Mouse (Mus musculus) stomach, embryonic 15.5 days (tissue): ENCODE measurements around the gene Grsf1. TPM values are rescaled to one million over a fixed set of nuclear protein-coding genes. Genes with fewer than 3 reads are reported as not detected.

Experiments used
- ATAC-seq: fragments of 200-750 bp; cut with Nextera tagmentation; 2 replicates; pipeline ENCODE4 v1.8.0; 2017; ENCODE audit warnings: low read depth, moderate number of reproducible peaks, moderate TSS enrichment; ENCODE audit not compliant: insufficient read depth, low FRiP score
- H3K27ac ChIP-seq: fragments of 300-500 bp; sonication (generic); 2 replicates; pipeline ENCODE4 v1.5.1; 2015; ENCODE audit warnings: mild to moderate bottlenecking, inconsistent platforms
- H3K27me3 ChIP-seq: fragments of 300-500 bp; sonication (generic); replicated peaks from 2 replicates; pipeline ENCODE4 v1.6.1; 2015; ENCODE audit warnings: inconsistent platforms
- H3K36me3 ChIP-seq: fragments of 300-500 bp; sonication (generic); 2 replicates; pipeline ENCODE4 v1.6.1; 2015; ENCODE audit warnings: inconsistent platforms
- H3K4me1 ChIP-seq: fragments of 300-500 bp; sonication (generic); 2 replicates; pipeline ENCODE4 v1.6.1; 2015; ENCODE audit warnings: inconsistent platforms
- H3K4me2 ChIP-seq: fragments of 300-500 bp; sonication (generic); 2 replicates; pipeline ENCODE4 v1.6.1; 2015; ENCODE audit warnings: mild to moderate bottlenecking, inconsistent platforms
- H3K4me3 ChIP-seq: fragments of 300-500 bp; sonication (generic); replicated peaks from 2 replicates; pipeline ENCODE4 v1.5.1; 2015; ENCODE audit warnings: inconsistent platforms
- H3K9ac ChIP-seq: fragments of 300-500 bp; sonication (generic); 2 replicates; pipeline ENCODE4 v1.6.1; 2015; ENCODE audit warnings: inconsistent platforms
- H3K9me3 ChIP-seq: fragments of 300-500 bp; sonication (generic); 2 replicates; pipeline ENCODE4 v1.6.1; 2016; ENCODE audit warnings: inconsistent platforms
- WGBS: fragments of 180-500 bp; shearing (Covaris S2); methylation state at CpG from one replicate; pipeline ENCODE4 v1.1.7; 2015; 5-methylcytosine and 5-hydroxymethylcytosine counted together
- polyA plus RNA-seq: library from polyadenylated mRNA; unstranded; fragments of >200 nt; fragmentation: Nextera tagmentation; extraction: Ambion mirVana; gene quantifications from 2 replicates; pipeline ENCODE4 v1.2.1, GENCODE M21; 2015

The Grsf1 gene
- polyA plus RNA-seq, 1 experiment from 2014 or later, result 51.4 TPM

DNA sequence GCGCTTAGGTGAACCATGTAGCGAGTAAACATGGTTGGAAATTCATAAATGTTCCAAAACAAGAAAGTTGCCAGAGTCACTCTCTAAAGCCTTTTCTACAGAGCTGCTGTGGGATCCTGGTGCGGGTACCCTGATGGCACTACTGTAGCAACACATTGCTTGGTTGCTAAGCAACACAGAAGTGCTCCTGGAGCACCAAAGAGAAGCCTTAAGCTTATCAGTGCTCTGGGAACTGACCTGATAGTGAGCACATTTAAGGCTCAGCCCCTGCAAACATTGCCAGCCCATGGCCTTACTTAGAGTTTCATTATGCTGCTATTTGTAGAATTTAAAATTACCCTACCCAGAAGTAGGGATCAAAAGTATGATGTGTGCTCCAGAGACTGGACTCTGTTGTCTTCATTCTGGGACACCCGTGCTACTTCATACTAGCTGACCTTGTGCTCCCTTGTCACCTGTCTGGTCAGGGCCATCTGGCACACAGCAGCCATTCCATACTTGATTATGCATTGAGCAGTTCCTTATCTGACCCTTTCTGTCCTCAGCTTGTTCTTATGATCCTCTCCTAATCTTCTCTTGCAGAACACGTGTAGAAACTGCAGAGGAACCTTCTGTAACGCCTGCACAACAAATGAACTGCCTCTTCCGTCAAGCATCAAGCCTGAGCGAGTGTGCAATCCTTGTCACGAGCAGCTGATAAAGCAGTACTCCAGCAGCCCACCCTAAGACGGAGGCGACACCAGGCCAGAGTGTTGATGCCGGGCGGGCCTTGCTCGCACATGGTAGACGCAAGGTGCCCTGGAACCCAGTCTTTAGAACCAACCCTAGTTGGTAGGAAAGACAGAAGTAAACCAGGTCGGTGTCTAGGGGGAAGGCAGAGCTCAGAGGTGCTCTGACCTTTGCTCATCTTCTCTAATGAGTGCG lies 26.5 kb downstream of the Grsf1 start:
- no peak overlapping the region for H3K9ac ChIP-seq
- no peaks in the 10 kb centered on the region for H3K9me3 ChIP-seq
- no peak overlapping the region for H3K4me3 ChIP-seq
- H3K27ac ChIP-seq, result no peak overlapping the region
- no peaks in the 10 kb centered on the region for H3K27me3 ChIP-seq
- H3K4me2 ChIP-seq, result no peak overlapping the region
- WGBS, result 71% methylated on average over 17 of the region's 17 CpGs
- no peaks in the 10 kb centered on the region for H3K4me1 ChIP-seq
- peak; percentile 50; the same call in 1 of the 2 replicates for ATAC-seq
- 0 out of 2 replicates have a peak, but pooled peaks cover 22% of the 10 kb centered on the region for H3K36me3 ChIP-seq

DNA sequence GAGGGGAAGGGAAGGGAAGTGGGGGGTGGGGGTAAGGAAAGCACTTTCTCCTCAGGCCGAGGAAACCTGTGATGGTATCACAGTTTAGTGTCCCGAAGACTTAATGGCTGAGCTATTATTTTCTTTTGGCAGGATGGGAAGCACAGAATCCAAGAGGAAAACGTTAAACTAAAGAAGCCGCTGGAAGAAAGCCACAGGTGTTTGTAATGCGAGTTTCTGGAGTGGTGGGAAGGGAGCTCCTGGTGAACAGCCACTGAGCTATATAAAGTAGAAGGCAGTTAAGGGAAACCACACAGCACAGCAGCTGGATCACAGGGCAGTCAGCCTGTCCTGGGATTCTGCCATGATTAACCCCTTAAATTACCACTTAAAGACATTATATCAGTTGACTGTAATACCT lies 30.6 kb downstream of the Grsf1 start:
- ATAC-seq, result no peak
- 67% methylated on average over 5 of the region's 5 CpGs for WGBS
- Histone ChIP-seq H3K27me3 (no peaks in the 10 kb centered on the region), H3K4me3 (no peak overlapping the region), H3K27ac (no peak overlapping the region), H3K4me2 (no peak overlapping the region), H3K36me3 (peaks cover 25% of the 10 kb centered on the region; the same call in 1 of the 2 replicates), H3K9me3 (no peaks in the 10 kb centered on the region), H3K9ac (no peak overlapping the region), H3K4me1 (no peaks in the 10 kb centered on the region)

DNA sequence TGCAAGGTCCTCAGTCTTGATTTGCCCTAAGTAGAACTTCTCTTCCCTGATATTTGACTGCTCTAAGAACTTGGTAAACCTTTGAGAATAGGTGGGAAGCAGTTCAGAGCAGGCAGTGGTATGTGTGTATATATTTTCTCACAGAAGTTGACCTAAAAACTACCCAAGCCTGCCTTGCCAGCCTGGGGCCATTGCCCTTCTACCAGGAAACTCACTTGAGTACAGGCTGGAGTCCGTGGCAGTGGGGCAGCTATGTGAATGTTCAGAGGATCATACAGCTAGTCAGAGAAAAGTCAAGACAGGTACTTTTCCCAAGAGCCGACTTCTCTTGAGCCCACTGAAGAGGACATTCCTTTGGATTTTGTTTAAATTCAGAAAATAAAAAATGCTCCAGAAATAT lies 31.1 kb downstream of the Grsf1 start:
- no peak for ATAC-seq
- no peak overlapping the region for H3K4me3 ChIP-seq
- peaks cover 22% of the 10 kb centered on the region; the same call in 1 of the 2 replicates for H3K36me3 ChIP-seq
- H3K9ac ChIP-seq, result no peak overlapping the region
- WGBS, result 93% methylated on average over 2 of the region's 2 CpGs
- H3K27me3 ChIP-seq, result no peaks in the 10 kb centered on the region
- H3K4me1 ChIP-seq, result no peaks in the 10 kb centered on the region
- H3K27ac ChIP-seq, result no peak overlapping the region
- H3K9me3 ChIP-seq, result no peaks in the 10 kb centered on the region
- no peak overlapping the region for H3K4me2 ChIP-seq

DNA sequence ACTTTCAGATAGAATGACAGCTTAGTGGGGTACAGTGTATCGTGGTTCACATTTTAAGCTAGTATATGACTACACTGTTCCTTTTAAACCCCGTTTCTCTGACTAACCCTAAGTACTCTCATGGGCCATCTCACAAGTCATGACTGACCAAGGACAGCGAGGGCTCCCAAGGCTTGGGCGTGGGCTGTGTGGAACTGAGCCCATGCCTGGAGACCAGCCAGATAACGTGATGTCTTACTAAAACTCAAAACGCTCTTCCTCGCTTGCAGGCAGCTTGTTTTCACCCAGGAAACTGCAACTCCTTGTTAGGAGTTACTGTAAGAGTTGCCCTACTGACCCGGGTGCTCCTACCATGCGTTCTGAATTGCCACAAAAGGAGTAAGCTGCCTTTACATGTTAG lies 32.5 kb downstream of the Grsf1 start:
- Histone ChIP-seq H3K36me3 (peaks cover 15% of the 10 kb centered on the region; the same call in 1 of the 2 replicates), H3K9ac (no peak overlapping the region), H3K4me1 (no peaks in the 10 kb centered on the region), H3K4me3 (no peak overlapping the region), H3K27me3 (no peaks in the 10 kb centered on the region), H3K27ac (no peak overlapping the region), H3K4me2 (no peak overlapping the region), H3K9me3 (no peaks in the 10 kb centered on the region)
- WGBS, result 87% methylated on average over 9 of the region's 9 CpGs
- no peak for ATAC-seq

DNA sequence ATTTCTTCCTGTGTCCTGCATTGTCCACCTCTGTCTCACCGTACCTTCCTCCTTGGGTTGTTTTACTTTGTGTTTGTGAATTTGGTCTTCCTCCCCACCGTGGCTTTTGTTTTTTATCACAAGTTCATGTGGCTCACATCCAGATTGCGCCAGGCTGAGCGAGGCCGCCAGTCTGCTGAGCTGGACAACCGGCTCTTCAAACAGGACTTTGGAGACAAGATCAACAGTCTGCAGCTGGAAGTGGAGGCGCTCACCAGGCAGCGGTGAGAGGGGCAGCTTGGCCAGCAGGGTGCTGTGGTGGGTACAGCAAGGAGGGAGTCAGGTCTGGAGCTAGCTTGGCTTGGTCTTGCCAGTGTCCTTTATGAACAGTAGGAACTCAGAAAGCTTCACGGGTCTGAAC lies 33.2 kb downstream of the Grsf1 start:
- H3K27me3 ChIP-seq, result no peaks in the 10 kb centered on the region
- no peak overlapping the region for H3K9ac ChIP-seq
- no peak overlapping the region for H3K4me3 ChIP-seq
- no peak overlapping the region for H3K27ac ChIP-seq
- no peaks in the 10 kb centered on the region for H3K9me3 ChIP-seq
- H3K4me2 ChIP-seq, result no peak overlapping the region
- H3K4me1 ChIP-seq, result no peaks in the 10 kb centered on the region
- ATAC-seq, result no peak
- peaks cover 14% of the 10 kb centered on the region; the same call in 1 of the 2 replicates for H3K36me3 ChIP-seq
- 79% methylated on average over 9 of the region's 9 CpGs for WGBS

DNA sequence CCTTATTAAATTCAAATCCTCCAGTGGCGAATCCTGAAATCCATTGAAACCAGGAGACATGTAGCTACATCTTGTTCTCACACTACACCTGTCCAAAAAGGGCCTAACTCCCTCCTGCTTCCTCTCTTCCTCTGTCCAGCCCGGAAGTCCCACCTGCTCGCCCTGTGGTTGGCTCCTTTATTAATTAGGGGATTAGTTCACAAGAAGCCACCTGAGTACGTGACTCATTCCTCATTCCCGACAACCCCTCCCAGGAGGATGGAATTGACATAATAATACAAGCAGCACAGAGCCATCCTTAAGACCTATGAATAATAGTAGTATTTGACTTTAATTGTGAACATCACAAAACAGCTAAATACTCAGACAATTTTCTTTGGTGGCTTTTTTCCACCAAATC lies 41.9 kb downstream of the Grsf1 start:
- Histone ChIP-seq H3K27me3 (no peaks in the 10 kb centered on the region), H3K9me3 (no peaks in the 10 kb centered on the region), H3K9ac (no peak overlapping the region), H3K4me1 (no peaks in the 10 kb centered on the region), H3K36me3 (peaks cover 8% of the 10 kb centered on the region; the same call in 1 of the 2 replicates), H3K4me2 (no peak overlapping the region), H3K27ac (no peak overlapping the region), H3K4me3 (no peak overlapping the region)
- WGBS, result 85% methylated on average over 5 of the region's 5 CpGs
- ATAC-seq, result no peak

DNA sequence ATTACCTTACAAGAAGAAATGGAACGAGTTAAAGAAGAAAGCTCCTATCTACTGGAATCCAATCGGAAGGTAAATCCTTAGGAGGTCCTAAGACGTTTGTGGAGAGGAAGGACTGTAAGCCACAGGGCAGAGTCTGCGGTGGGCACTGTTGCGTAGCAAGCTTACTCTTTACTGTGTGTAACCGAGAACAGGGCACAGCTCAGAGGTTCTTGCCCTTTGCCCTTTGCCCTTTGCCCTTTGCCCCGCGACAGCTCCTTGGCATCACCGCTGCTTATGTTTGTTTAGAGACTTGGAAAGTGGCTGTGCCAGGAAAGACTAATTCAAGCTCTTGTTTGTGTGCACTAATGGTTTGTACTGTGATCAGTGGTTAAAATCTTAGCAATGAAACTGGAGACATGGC lies 43.5 kb downstream of the Grsf1 start:
- no peak overlapping the region for H3K4me2 ChIP-seq
- no peak for ATAC-seq
- no peak overlapping the region for H3K27ac ChIP-seq
- no peaks in the 10 kb centered on the region for H3K4me1 ChIP-seq
- no peak overlapping the region for H3K4me3 ChIP-seq
- 83% methylated on average over 9 of the region's 9 CpGs for WGBS
- H3K36me3 ChIP-seq, result peaks cover 6% of the 10 kb centered on the region; the same call in 1 of the 2 replicates
- no peaks in the 10 kb centered on the region for H3K27me3 ChIP-seq
- H3K9ac ChIP-seq, result no peak overlapping the region
- H3K9me3 ChIP-seq, result no peaks in the 10 kb centered on the region

DNA sequence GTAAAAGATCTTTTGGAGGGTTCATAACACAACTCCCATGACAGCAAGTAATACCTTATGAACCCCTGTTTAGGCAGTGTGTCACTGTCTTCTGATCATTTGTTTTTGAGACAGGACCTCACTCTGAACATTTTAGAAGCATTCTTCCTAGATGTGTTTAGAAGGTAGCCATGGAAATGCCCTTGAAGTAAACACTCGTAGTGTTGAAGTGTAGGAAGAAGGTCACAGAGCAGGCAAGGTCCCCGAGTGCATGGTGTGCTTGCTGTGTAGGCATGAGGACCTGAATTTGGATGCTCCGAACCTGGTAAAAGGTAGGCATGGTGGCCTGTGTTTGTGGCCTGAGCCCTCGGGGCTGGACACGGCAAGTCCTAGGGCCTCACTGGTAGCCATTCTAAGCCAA lies 44.4 kb downstream of the Grsf1 start:
- ATAC-seq, result no peak
- 69% methylated on average over 5 of the region's 5 CpGs for WGBS
- Histone ChIP-seq H3K4me2 (no peak overlapping the region), H3K4me1 (no peaks in the 10 kb centered on the region), H3K9me3 (no peaks in the 10 kb centered on the region), H3K27me3 (no peaks in the 10 kb centered on the region), H3K9ac (no peak overlapping the region), H3K27ac (no peak overlapping the region), H3K36me3 (no peaks in the 10 kb centered on the region), H3K4me3 (no peak overlapping the region)

DNA sequence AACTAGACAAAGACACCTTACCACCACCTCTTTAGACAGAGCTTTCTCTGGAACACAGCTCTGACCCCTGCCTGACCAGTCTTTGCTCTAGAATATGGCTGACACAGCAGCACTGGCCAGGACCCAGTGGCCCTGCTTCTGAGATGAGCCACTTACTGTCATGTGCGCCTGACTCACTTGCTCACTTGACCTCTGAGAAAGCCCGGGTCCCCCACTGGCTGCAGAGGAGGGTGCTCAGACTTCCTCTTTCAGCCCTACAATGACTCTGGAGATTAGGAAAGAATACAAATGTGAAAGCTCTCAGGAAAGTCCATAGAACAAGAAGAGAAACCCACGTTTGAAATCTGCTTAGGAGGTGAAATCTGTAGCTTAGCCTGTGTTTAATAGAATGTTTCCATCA lies 45.1 kb downstream of the Grsf1 start:
- Histone ChIP-seq H3K27me3 (no peaks in the 10 kb centered on the region), H3K4me1 (no peaks in the 10 kb centered on the region), H3K9me3 (no peaks in the 10 kb centered on the region), H3K4me2 (no peak overlapping the region), H3K36me3 (no peaks in the 10 kb centered on the region), H3K27ac (no peak overlapping the region), H3K4me3 (no peak overlapping the region), H3K9ac (no peak overlapping the region)
- ATAC-seq, result no peak
- WGBS, result 40% methylated on average over 3 of the region's 3 CpGs

DNA sequence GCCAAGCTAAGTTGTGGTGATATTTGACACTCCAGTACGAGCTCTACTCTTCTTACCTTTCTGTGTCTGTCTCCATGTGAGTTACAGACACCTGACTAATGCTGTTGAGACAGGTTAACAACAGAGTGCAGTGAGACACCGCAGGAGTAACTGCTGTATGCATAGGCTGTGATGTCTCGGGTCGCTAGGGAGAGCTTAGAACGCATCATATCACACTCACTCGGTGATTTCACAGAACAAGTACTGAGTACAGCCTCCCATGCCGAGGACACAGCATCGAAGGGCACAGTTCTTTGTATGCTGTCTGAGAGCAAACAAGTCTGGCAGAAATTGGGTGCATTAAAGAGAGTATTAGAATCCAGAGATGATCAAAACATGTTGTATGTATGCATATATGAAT lies 46.0 kb downstream of the Grsf1 start:
- H3K4me1 ChIP-seq, result no peaks in the 10 kb centered on the region
- H3K4me3 ChIP-seq, result no peak overlapping the region
- ATAC-seq, result no peak
- WGBS, result 88% methylated on average over 8 of the region's 8 CpGs
- H3K27me3 ChIP-seq, result no peaks in the 10 kb centered on the region
- H3K9ac ChIP-seq, result no peak overlapping the region
- no peak overlapping the region for H3K27ac ChIP-seq
- H3K4me2 ChIP-seq, result no peak overlapping the region
- H3K36me3 ChIP-seq, result no peaks in the 10 kb centered on the region
- no peaks in the 10 kb centered on the region for H3K9me3 ChIP-seq

DNA sequence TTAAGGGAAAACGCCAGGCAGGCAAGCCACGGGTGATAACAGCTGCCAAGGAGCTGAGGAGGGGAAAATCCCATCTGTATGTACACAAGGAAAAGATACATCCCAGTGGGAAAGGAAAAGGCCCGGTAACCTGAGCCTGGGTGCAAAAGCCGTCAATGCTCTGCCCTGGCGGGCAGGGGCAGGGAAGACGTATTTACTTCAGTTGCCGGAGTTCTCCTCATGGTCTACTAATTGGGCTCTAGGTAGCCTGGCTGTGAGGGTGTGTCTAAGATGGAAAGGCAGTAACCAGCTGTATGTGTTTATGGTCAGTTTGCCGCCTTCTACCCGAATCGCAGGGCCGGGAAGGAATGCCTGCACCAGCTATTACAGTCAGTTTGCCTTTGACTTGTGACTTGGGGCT lies 46.8 kb downstream of the Grsf1 start:
- Histone ChIP-seq H3K36me3 (no peaks in the 10 kb centered on the region), H3K9me3 (no peaks in the 10 kb centered on the region), H3K9ac (no peak overlapping the region), H3K27me3 (no peaks in the 10 kb centered on the region), H3K4me1 (no peaks in the 10 kb centered on the region), H3K4me2 (no peak overlapping the region), H3K4me3 (no peak overlapping the region), H3K27ac (no peak overlapping the region)
- no peak for ATAC-seq
- 75% methylated on average over 11 of the region's 11 CpGs for WGBS

DNA sequence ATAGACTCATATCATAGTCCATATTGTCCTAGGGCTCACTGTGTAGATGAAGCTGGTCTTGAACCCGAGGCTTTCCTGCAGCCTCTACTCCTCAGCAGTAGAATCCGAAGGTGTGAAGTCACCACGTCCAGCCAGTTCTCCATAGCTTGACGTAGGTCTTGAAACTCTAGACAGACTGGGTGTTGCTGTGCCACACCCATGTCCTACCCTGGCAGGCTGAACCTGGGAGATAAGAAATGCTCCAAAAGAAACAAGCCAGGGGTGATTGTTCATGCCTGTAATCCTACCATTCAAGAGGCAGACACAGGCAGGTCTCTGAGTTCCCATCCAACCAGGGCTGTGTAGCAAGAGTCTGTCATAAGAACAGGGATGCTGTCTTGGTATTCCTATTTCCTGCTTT lies 48.4 kb downstream of the Grsf1 start:
- no peak overlapping the region for H3K4me2 ChIP-seq
- no peak overlapping the region for H3K4me3 ChIP-seq
- ATAC-seq, result peak; percentile 91
- no peaks in the 10 kb centered on the region for H3K9me3 ChIP-seq
- no peak overlapping the region for H3K9ac ChIP-seq
- WGBS, result 71% methylated on average over 4 of the region's 4 CpGs
- H3K4me1 ChIP-seq, result no peaks in the 10 kb centered on the region
- no peaks in the 10 kb centered on the region for H3K36me3 ChIP-seq
- H3K27me3 ChIP-seq, result no peaks in the 10 kb centered on the region
- H3K27ac ChIP-seq, result no peak overlapping the region
